Mouse (Mus musculus): ENCODE measurements around the gene Nsun7. TPM values are rescaled to one million over a fixed set of nuclear protein-coding genes. Genes with fewer than 3 reads are reported as not detected.

Gene Nsun7
- polyA plus RNA-seq, 1 experiment from 2014 or later, result 1.9 TPM

DNA sequence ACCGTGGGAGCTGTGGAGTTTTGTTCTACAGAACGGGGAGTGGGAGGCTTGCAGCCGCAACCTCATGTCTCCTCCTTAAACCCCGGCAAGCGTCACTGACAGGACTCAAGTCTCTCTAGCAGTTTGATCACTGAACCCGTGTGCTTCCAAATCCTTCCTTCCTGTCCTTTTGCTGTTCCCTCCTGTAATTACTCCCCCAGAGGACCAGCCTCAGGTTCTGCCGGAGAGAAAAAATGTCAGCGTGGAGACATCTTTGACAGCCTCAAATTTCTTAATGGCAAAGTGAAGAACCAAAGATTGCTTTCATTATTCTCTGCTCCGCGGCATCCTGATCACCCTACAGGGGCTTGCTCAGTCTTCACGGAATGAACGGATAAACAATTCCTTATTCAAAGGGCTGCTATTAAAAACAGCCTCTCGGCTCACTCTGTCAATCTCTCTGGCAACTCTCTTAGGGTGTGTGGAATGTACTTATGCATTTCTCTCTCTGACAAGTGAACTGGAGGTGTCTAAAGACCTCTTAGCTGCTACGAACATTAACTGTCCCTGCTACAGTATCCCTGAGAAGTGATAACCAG lies 60.2 kb downstream of the Nsun7 start:
- no peaks in the 10 kb centered on the region; the same call in 1 of the 2 replicates for H3K36me3 ChIP-seq (ENCODE audit: poor library complexity, severe bottlenecking)
- no peak overlapping the region for H3K4me3 ChIP-seq
- ATAC-seq, result peak; percentile 56
- H3K4me1 ChIP-seq, result peaks cover 30% of the 10 kb centered on the region
- peak overlapping the region; percentile 35 for H3K4me2 ChIP-seq
- 27% methylated on average over 14 of the region's 14 CpGs for WGBS
- H3K9ac ChIP-seq, result peak overlapping the region; percentile 2; the same call in 1 of the 2 replicates
- no peaks in the 10 kb centered on the region for H3K27me3 ChIP-seq
- no peaks in the 10 kb centered on the region for H3K9me3 ChIP-seq (replicated peaks)
- H3K27ac ChIP-seq, result peak overlapping the region; percentile 65

DNA sequence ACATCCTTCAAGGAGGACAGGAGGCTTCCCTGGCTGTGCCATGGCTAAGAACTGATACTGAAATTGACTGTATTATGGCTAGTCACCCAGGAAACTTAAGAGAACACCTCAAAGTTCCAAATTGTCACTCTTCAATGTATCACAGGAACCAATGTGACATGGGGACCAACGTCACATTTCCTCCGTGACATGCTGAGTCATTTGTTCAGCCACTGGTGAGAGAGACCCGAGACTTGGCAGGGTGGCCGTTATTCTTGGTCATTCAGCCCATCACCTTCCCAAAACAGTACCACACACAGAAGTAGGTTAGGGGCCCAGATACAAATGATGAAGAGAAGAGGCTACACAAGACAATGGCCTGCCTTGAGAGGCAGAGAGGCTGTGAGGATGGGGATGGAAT lies 63.4 kb downstream of the Nsun7 start:
- Histone ChIP-seq H3K36me3 (ENCODE audit: poor library complexity, severe bottlenecking) (no peaks in the 10 kb centered on the region; the same call in 1 of the 2 replicates), H3K4me2 (no peak overlapping the region), H3K4me3 (no peak overlapping the region), H3K4me1 (peaks cover 31% of the 10 kb centered on the region), H3K9me3 (replicated peaks) (no peaks in the 10 kb centered on the region), H3K27me3 (no peaks in the 10 kb centered on the region), H3K27ac (no peak overlapping the region), H3K9ac (no peak overlapping the region)
- 82% methylated on average over 4 of the region's 4 CpGs for WGBS
- no peak for ATAC-seq

GRCm38 (mm10) chr5:66323603-66324002 lies 63.9 kb downstream of the Nsun7 start:
- Histone ChIP-seq H3K27ac (no peak overlapping the region), H3K4me2 (no peak overlapping the region)

DNA sequence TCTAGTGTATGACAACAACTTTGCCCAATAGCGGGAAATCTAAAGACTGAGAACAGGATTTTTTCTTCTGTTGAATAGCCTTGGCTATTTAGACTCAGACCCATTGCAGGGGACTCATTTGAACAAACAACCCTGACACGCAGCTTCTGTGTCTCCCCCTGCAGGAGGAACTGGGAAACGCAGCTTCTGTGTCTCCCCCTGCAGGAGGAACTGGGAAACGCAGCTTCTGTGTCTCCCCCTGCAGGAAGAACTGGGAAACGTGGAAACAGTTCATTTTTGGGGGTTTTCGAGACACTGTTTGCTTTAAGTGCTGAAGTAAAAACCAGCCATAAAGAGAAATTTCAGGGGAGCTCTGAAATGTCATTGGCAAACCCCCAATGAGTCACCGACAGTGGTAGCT lies 66.7 kb downstream of the Nsun7 start:
- H3K36me3 ChIP-seq (ENCODE audit: poor library complexity, severe bottlenecking), result no peaks in the 10 kb centered on the region
- no peak overlapping the region for H3K27ac ChIP-seq
- no peaks in the 10 kb centered on the region for H3K27me3 ChIP-seq
- H3K4me1 ChIP-seq, result peaks cover 32% of the 10 kb centered on the region
- H3K9me3 ChIP-seq (replicated peaks), result no peaks in the 10 kb centered on the region
- H3K4me3 ChIP-seq, result no peak overlapping the region
- H3K4me2 ChIP-seq, result no peak overlapping the region
- ATAC-seq, result no peak
- whole genome bisulfite sequencing, result 80% methylated on average over 7 of the region's 7 CpGs
- H3K9ac ChIP-seq, result no peak overlapping the region

More at GRCm38 (mm10) chr5:66323603-66324002, 63.9 kb downstream of the Nsun7 start:
- Histone ChIP-seq H3K4me1 (peaks cover 36% of the 10 kb centered on the region), H3K9me3 (replicated peaks) (no peaks in the 10 kb centered on the region), H3K36me3 (ENCODE audit: poor library complexity, severe bottlenecking) (no peaks in the 10 kb centered on the region), H3K27me3 (no peaks in the 10 kb centered on the region), H3K9ac (no peak overlapping the region), H3K4me3 (no peak overlapping the region)
- ATAC-seq, result no peak
- WGBS, result 90% methylated on average over 10 of the region's 11 CpGs

- Histone ChIP-seq H3K27ac (peak overlapping the region; percentile 80), H3K4me2 (peak overlapping the region; percentile 56), H3K9ac (peak overlapping the region; percentile 47), H3K4me1 (peaks cover 32% of the 10 kb centered on the region), H3K27me3 (no peaks in the 10 kb centered on the region), H3K4me3 (peak overlapping the region; percentile 19), H3K9me3 (replicated peaks) (no peaks in the 10 kb centered on the region), H3K36me3 (ENCODE audit: poor library complexity, severe bottlenecking) (no peaks in the 10 kb centered on the region)
- 21% methylated on average over 19 of the region's 19 CpGs for WGBS
- peak; percentile 94 for ATAC-seq
These were observed 68.4 kb downstream of the Nsun7 start for GRCm38 (mm10) chr5:66327949-66328726.

DNA sequence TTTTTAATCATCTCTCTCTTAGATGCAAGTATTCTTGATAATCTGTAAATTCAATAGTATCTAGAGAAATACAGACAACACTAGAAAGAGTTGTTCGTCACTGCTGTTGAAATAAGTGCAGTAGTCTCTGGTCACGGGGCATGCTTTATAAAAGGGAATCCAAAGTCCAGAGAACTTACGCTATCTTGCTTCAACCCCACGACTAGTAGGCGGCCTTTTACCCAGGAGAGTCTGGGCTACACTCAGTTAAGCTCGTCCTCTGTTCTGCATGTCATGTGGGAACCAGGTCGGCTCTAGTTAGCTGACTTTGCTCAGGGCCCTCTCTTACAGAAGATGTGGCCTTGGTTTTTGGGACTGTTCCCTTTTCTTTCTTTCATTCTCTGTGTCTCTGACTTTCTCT lies 69.1 kb downstream of the Nsun7 start:
- peak overlapping the region; percentile 80 for H3K27ac ChIP-seq
- peaks cover 29% of the 10 kb centered on the region for H3K4me1 ChIP-seq
- H3K4me3 ChIP-seq, result no peak overlapping the region
- no peaks in the 10 kb centered on the region for H3K36me3 ChIP-seq (ENCODE audit: poor library complexity, severe bottlenecking)
- no peak overlapping the region for H3K9ac ChIP-seq
- no peaks in the 10 kb centered on the region for H3K27me3 ChIP-seq
- no peaks in the 10 kb centered on the region for H3K9me3 ChIP-seq (replicated peaks)
- H3K4me2 ChIP-seq, result peak overlapping the region; percentile 56
- no peak for ATAC-seq
- 80% methylated on average over 7 of the region's 7 CpGs for WGBS

DNA sequence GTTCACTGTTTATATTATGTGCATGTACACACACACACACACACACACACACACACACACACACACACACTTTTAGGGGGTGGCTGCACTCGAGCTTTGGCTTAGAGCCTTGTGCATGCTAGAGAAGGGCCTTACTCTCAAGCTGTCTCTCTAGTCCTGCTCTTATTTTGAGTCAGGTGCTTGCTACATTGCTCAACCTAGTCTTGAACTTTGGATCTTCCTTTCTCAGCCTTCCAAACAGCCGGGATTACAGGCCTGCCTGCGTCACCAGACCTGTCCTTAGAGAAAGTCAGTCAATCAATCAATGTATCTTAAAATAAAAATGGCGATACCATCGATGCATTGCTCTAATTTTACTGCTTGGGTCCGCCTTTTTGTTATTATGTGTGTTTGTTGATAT lies 71.1 kb downstream of the Nsun7 start:
- Histone ChIP-seq H3K4me3 (no peak overlapping the region), H3K9me3 (replicated peaks) (no peaks in the 10 kb centered on the region), H3K4me1 (peaks cover 23% of the 10 kb centered on the region), H3K27ac (no peak overlapping the region), H3K36me3 (ENCODE audit: poor library complexity, severe bottlenecking) (no peaks in the 10 kb centered on the region), H3K9ac (no peak overlapping the region), H3K4me2 (no peak overlapping the region), H3K27me3 (0 out of 2 replicates have a peak, but pooled peaks cover 2% of the 10 kb centered on the region)
- no peak for ATAC-seq
- WGBS, result 93% methylated on average over 6 of the region's 6 CpGs

- peak overlapping the region; percentile 74 for H3K9ac ChIP-seq
- peak overlapping the region; percentile 82 for H3K4me2 ChIP-seq
- H3K4me3 ChIP-seq, result peak overlapping the region; percentile 50
- 5% methylated on average over 38 of the region's 38 CpGs for whole genome bisulfite sequencing
- peak overlapping the region; percentile 49 for H3K27ac ChIP-seq
- no peaks in the 10 kb centered on the region for H3K36me3 ChIP-seq (ENCODE audit: poor library complexity, severe bottlenecking)
- ATAC-seq, result peak; percentile 78
- peaks cover 64% of the 10 kb centered on the region for H3K4me1 ChIP-seq
- H3K9me3 ChIP-seq (replicated peaks), result no peaks in the 10 kb centered on the region
- H3K27me3 ChIP-seq, result peaks cover 3% of the 10 kb centered on the region; the same call in 1 of the 2 replicates
These were observed 77.6 kb downstream of the Nsun7 start for GRCm38 (mm10) chr5:66337025-66337968.

DNA sequence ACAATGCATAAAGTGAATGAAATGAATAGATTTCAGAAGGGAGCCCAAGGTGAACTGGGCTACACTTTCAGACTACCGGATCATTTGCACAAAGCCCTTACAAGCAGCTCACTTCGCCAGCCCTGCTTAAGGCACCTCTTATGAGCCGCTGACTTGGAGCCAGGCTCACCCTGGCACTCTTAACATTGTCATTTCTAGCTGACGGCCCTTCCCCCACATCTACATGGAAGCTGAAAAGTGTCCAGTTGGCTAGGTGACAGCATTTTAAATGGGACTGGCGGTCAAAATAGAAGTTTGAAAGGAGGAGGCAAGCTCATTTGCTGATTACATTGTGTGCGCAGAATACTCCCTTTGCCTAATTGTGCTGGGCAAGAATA lies 78.3 kb downstream of the Nsun7 start:
- peaks cover 64% of the 10 kb centered on the region for H3K4me1 ChIP-seq

DNA sequence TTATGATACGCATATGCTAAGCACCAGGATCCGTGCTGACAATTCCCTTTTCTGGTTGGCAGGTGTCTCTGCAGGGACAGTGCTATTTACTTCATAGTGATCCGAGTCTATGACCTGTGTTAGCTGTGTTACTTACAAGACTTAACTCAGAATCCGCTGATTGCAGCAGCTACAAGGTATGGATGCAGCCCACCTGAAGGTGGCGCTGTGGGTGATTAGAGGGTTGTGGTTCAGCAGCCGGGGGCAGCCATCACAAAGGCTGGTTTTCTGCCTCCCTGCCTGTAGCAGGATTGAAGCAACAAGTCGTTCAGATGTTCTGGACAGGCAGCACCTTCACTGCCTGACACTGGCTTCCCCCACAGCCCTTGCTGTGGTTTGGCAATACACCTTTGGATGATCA lies 78.9 kb downstream of the Nsun7 start:
- WGBS, result 18% methylated on average over 7 of the region's 7 CpGs
- H3K9me3 ChIP-seq (replicated peaks), result no peaks in the 10 kb centered on the region
- 0 out of 2 replicates have a peak, but pooled peaks have one; percentile 2 for ATAC-seq
- H3K36me3 ChIP-seq (ENCODE audit: poor library complexity, severe bottlenecking), result no peaks in the 10 kb centered on the region
- H3K9ac ChIP-seq, result no peak overlapping the region
- peaks cover 7% of the 10 kb centered on the region; the same call in 1 of the 2 replicates for H3K27me3 ChIP-seq
- H3K4me2 ChIP-seq, result peak overlapping the region; percentile 82
- H3K27ac ChIP-seq, result no peak overlapping the region
- H3K4me3 ChIP-seq, result no peak overlapping the region
- H3K4me1 ChIP-seq, result peaks cover 64% of the 10 kb centered on the region

More for the DNA sequence above, 78.3 kb downstream of the Nsun7 start:
- WGBS, result 7% methylated on average over 6 of the region's 6 CpGs
- Histone ChIP-seq H3K4me2 (peak overlapping the region; percentile 82), H3K4me3 (peak overlapping the region; percentile 50), H3K36me3 (ENCODE audit: poor library complexity, severe bottlenecking) (no peaks in the 10 kb centered on the region), H3K9me3 (replicated peaks) (no peaks in the 10 kb centered on the region), H3K9ac (peak overlapping the region; percentile 74), H3K27ac (peak overlapping the region; percentile 49), H3K27me3 (peaks cover 3% of the 10 kb centered on the region; the same call in 1 of the 2 replicates)
- ATAC-seq, result peak; percentile 79

- Histone ChIP-seq H3K4me3 (no peak overlapping the region), H3K27ac (peak overlapping the region; percentile 48; the same call in 1 of the 2 replicates), H3K9me3 (replicated peaks) (no peaks in the 10 kb centered on the region), H3K4me2 (peak overlapping the region; percentile 7; the same call in 1 of the 2 replicates), H3K9ac (peak overlapping the region; percentile 30; the same call in 1 of the 2 replicates), H3K27me3 (peaks cover 7% of the 10 kb centered on the region; the same call in 1 of the 2 replicates), H3K36me3 (ENCODE audit: poor library complexity, severe bottlenecking) (no peaks in the 10 kb centered on the region), H3K4me1 (peaks cover 64% of the 10 kb centered on the region)
- 55% methylated on average over 17 of the region's 17 CpGs for WGBS
- 0 out of 2 replicates have a peak, but pooled peaks have one; percentile 14 for ATAC-seq
These were observed 80.8 kb downstream of the Nsun7 start for GRCm38 (mm10) chr5:66340356-66341102.
